8 mouse cellular contexts compared by ENCODE assay signal in the genomic region with DNA sequence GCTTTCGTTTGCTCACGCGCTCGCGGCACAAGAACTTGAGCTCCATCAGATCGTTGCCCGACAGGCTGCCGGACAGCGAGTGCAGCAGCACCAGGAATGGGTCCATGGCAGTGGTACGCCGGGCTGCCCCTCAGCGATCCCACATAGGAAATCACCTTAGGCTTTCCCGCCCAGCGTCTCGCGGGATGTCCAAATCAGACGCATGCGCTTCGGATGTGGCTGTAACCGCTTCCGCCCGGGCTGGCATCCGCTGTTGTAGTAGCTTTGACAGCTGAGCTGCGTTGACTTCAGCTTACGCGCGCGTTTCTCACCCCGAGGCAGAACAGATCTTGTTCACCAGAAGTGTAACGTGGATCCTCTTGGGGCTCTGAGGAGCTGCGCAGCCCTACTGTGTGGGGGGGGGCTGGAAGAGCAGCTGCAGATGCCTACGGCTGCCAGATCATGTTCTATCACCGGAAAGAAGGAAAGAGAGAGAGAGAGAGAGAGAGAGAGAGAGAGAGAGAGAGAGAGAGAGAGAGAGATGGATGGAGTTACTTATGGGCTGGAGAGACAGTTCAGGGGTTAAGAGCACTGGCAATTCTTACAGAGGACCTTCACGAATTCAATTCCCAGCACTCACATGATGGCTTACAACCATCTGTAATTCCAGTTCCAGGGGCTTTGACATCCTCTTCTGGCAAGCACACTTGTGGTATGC. TPM values are rescaled to one million over a fixed set of nuclear protein-coding genes. Genes with fewer than 3 reads are reported as not detected.
A peak's percentile ranks its signal among the peaks of the same experiment; 100 is the strongest.
DNase-seq lines count a peak whose midpoint lies in the region; ATAC-seq and TF ChIP-seq lines count a peak whose summit lies in the region.

A gene (minus strand): TSS at position 180 of the 697 bp plus-strand sequence.

- TF ChIP-seq EP300 in liver, postnatal 0 days (IDR thresholded peaks at IDR 0.05; ENCODE audit: low read depth) = no peak

- no peaks in the 10 kb centered on the region for H3K9me3 ChIP-seq in E14TG2a.4 (ENCODE audit: low read length)
- no peaks in the 10 kb centered on the region for H3K9me3 ChIP-seq in forebrain, embryonic 13.5 days (replicated peaks)
- H3K9me3 ChIP-seq in liver, postnatal 0 days (ENCODE audit: low read length) = no peaks in the 10 kb centered on the region
- H3K9me3 ChIP-seq in neural tube, embryonic 14.5 days (ENCODE audit: control insufficient read depth, low read length) = no peaks in the 10 kb centered on the region

- peaks cover 25% of the 10 kb centered on the region for H3K36me3 ChIP-seq in E14TG2a.4 (ENCODE audit: insufficient read depth, low read length)
- H3K36me3 ChIP-seq in forebrain, embryonic 13.5 days (ENCODE audit: poor library complexity, severe bottlenecking) = peaks cover 26% of the 10 kb centered on the region
- H3K36me3 ChIP-seq in liver, postnatal 0 days (replicated peaks; ENCODE audit: insufficient read depth, low read length) = peaks cover 7% of the 10 kb centered on the region; the same call in 1 of the 2 replicates
- H3K36me3 ChIP-seq in neural tube, embryonic 14.5 days (ENCODE audit: control insufficient read depth, insufficient read depth, low read length) = peaks cover 14% of the 10 kb centered on the region; the same call in 1 of the 2 replicates

- ATAC-seq in forebrain, embryonic 13.5 days = peak; percentile 93
- ATAC-seq in liver, postnatal 0 days = peak; percentile 82
- ATAC-seq in neural tube, embryonic 14.5 days (ENCODE audit: low read depth) = peak; percentile 90

- H3K27ac ChIP-seq in forebrain, embryonic 13.5 days = peak within 1 kb of the TSS; percentile 87
- H3K27ac ChIP-seq in liver, postnatal 0 days (ENCODE audit: low read depth) = peak within 1 kb of the TSS; percentile 94
- H3K27ac ChIP-seq in neural tube, embryonic 14.5 days (ENCODE audit: low read depth, low read length) = peak within 1 kb of the TSS; percentile 85

- peak within 1 kb of the TSS; percentile 77 for H3K4me2 ChIP-seq in forebrain, embryonic 13.5 days
- peak within 1 kb of the TSS; percentile 84 for H3K4me2 ChIP-seq in liver, postnatal 0 days (ENCODE audit: low read depth, low read length)
- H3K4me2 ChIP-seq in neural tube, embryonic 14.5 days (ENCODE audit: low read depth, low read length) = peak within 1 kb of the TSS; percentile 85

- H3K4me3 ChIP-seq in E14TG2a.4 (replicated peaks; ENCODE audit: low read length) = peak within 1 kb of the TSS; percentile 90
- H3K4me3 ChIP-seq in forebrain, embryonic 13.5 days = peak within 1 kb of the TSS; percentile 64
- peak within 1 kb of the TSS; percentile 84 for H3K4me3 ChIP-seq in liver, postnatal 0 days (ENCODE audit: low read depth, low read length)
- H3K4me3 ChIP-seq in neural tube, embryonic 14.5 days (ENCODE audit: low read depth, low read length) = peak within 1 kb of the TSS; percentile 84

- peaks cover 9% of the 10 kb centered on the region for H3K27me3 ChIP-seq in E14TG2a.4 (ENCODE audit: insufficient read depth, low read length)
- peaks cover 16% of the 10 kb centered on the region; the same call in 1 of the 2 replicates for H3K27me3 ChIP-seq in forebrain, embryonic 13.5 days
- H3K27me3 ChIP-seq in liver, postnatal 0 days (ENCODE audit: insufficient read depth, low read length) = no peaks in the 10 kb centered on the region
- no peaks in the 10 kb centered on the region for H3K27me3 ChIP-seq in neural tube, embryonic 14.5 days (ENCODE audit: control insufficient read depth, insufficient read depth, low read length)

- intact Hi-C loops in heart, postnatal 10 days (cut with DNase I) = no loop called here

- WGBS in forebrain, embryonic 13.5 days = 2% methylated on average over 34 of the region's 34 CpGs
- under 1% methylated on average over 34 of the region's 34 CpGs for WGBS in large intestine, adult 2 months
- WGBS in liver, postnatal 0 days (ENCODE audit: insufficient replicate concordance) = 1% methylated on average over 34 of the region's 34 CpGs
- under 1% methylated on average over 34 of the region's 34 CpGs for WGBS in neural tube, embryonic 14.5 days

- no peak for TF ChIP-seq CTCF in E14TG2a.4 (conservative IDR thresholded peaks at IDR 0.05; ENCODE audit: low read length)
- TF ChIP-seq CTCF in liver, postnatal 0 days (IDR thresholded peaks at IDR 0.05; ENCODE audit: low read depth) = no peak

- H3K9ac ChIP-seq in forebrain, embryonic 13.5 days = peak within 1 kb of the TSS; percentile 85
- H3K9ac ChIP-seq in liver, postnatal 0 days (replicated peaks) = peak within 1 kb of the TSS; percentile 78
- H3K9ac ChIP-seq in neural tube, embryonic 14.5 days (replicated peaks; ENCODE audit: low read depth, low read length) = peak within 1 kb of the TSS; percentile 78

- H3K4me1 ChIP-seq in E14TG2a.4 (replicated peaks; ENCODE audit: low read depth, low read length) = peaks cover 29% of the 10 kb centered on the region
- H3K4me1 ChIP-seq in forebrain, embryonic 13.5 days = peaks cover 24% of the 10 kb centered on the region
- H3K4me1 ChIP-seq in liver, postnatal 0 days (ENCODE audit: insufficient read depth) = peaks cover 17% of the 10 kb centered on the region
- peaks cover 12% of the 10 kb centered on the region for H3K4me1 ChIP-seq in neural tube, embryonic 14.5 days (ENCODE audit: control insufficient read depth, insufficient read depth, low read length)

- DNase-seq in c-Kit-positive CD71-positive TER-119-positive erythroid progenitor cells, embryonic 14.5 days (ENCODE audit: low spot score) = peak; percentile 89
- DNase-seq in heart, postnatal 10 days = peak; percentile 98 to 99
- peak; percentile 88 for DNase-seq in large intestine, adult 2 months (ENCODE audit: low read depth, low spot score)
- peak; percentile 93 for DNase-seq in liver, postnatal 0 days
- peak; percentile 97 for DNase-seq in testis, postnatal 10 days (ENCODE audit: low spot score)

RNA-seq across cellular contexts. Expression of the gene that starts here (rescaled TPM):
- polyA plus RNA-seq in forebrain, embryonic 13.5 days (2015; fragmentation: Nextera tagmentation; extraction: Ambion mirVana) = 7.1 and 7.7 TPM in 2 replicates
- total RNA-seq in heart, postnatal 10 days (2021) = 10 to 100 TPM; 10.6 to 13.1 TPM
- polyA plus RNA-seq in large intestine, adult 2 months (2012; rRNA removed) = 15.3 and 15.6 TPM in 2 replicates
- polyA plus RNA-seq in liver, postnatal 0 days (2015; fragmentation: Nextera tagmentation; extraction: Ambion mirVana) = 4.1 TPM in 2 replicates
- 4.6 and 4.8 TPM in 2 replicates for polyA plus RNA-seq in neural tube, embryonic 14.5 days (2014; fragmentation: Nextera tagmentation; extraction: Ambion mirVana)

Comparison
In these comparisons a context has a peak if more than half of its experiments do, and no peak if none do; other contexts are left out.
1. Peak in every context shown above with its lines: DNase-seq, ATAC-seq, H3K4me3 ChIP-seq and H3K27ac ChIP-seq.